Mouse (Mus musculus) forebrain, embryonic 10.5 days (tissue): ENCODE results near the gene Dnah2. TPM values are rescaled to one million over a fixed set of nuclear protein-coding genes. Genes with fewer than 3 reads are reported as not detected.
"Not testable (repeated sequence)": the region's sequence is repeated elsewhere in the genome, so short reads cannot be mapped to it uniquely, and the experiment has no call there.

Source experiments
- DNase-seq: peaks from one replicate; pipeline ENCODE4 v3.0.0-alpha.2; 2017; ENCODE audit warnings: low spot score; ENCODE audit errors: extremely low spot score
- H3K27ac ChIP-seq: fragments of 300-500 bp; sonication (generic); 2 replicates; pipeline ENCODE4 v1.5.1; 2016; ENCODE audit warnings: mild to moderate bottlenecking
- H3K27me3 ChIP-seq: fragments of 300-500 bp; sonication (generic); 2 replicates; pipeline ENCODE4 v1.6.1; 2016; ENCODE audit warnings: mild to moderate bottlenecking; ENCODE audit not compliant: poor library complexity, severe bottlenecking
- H3K36me3 ChIP-seq: fragments of 300-500 bp; sonication (generic); replicated peaks from 2 replicates; pipeline ENCODE4 v1.6.1; 2016; ENCODE audit warnings: mild to moderate bottlenecking, moderate library complexity
- H3K4me1 ChIP-seq: fragments of 300-500 bp; sonication (generic); 2 replicates; pipeline ENCODE4 v1.6.1; 2016
- H3K4me3 ChIP-seq: fragments of 300-500 bp; sonication (generic); 2 replicates; pipeline ENCODE4 v1.5.1; 2016; ENCODE audit warnings: mild to moderate bottlenecking, moderate library complexity
- H3K9me3 ChIP-seq: fragments of 300-500 bp; sonication (generic); 2 replicates; pipeline ENCODE4 v1.6.1; 2016; ENCODE audit warnings: mild to moderate bottlenecking, moderate library complexity
- WGBS: fragments of 180-500 bp; shearing (Covaris S2); methylation state at CpG from one replicate; pipeline ENCODE4 v1.1.7; 2016; 5-methylcytosine and 5-hydroxymethylcytosine counted together
- polyA plus RNA-seq: library from polyadenylated mRNA; unstranded; fragments of >200 nt; fragmentation: Nextera tagmentation; extraction: Ambion mirVana; gene quantifications from 2 replicates; pipeline ENCODE4 v1.2.1, GENCODE M21; 2016

Gene Dnah2
- polyA plus RNA-seq, 1 experiment from 2014 or later: 1.5 TPM

GRCm38 (mm10) chr11:69395634-69396373, 153.1 kb downstream of the Dnah2 start:
- Histone ChIP-seq H3K27ac (peak overlapping the region; percentile 99), H3K4me1 (peaks cover 55% of the 10 kb centered on the region), H3K36me3 (peaks cover 29% of the 10 kb centered on the region), H3K4me3 (peak overlapping the region; percentile 73), H3K27me3 (peaks cover 16% of the 10 kb centered on the region), H3K9me3 (no peaks in the 10 kb centered on the region)
- DNase-seq: peak; percentile 96
- 1% methylated on average over 48 of the region's 48 CpGs for WGBS

GRCm38 (mm10) chr11:69395235-69395633, 153.7 kb downstream of the Dnah2 start, which contains the start of the genes Naa38 and Cyb5d1:
Naa38 (plus strand) TSS chr11:69395487.
Cyb5d1 (minus strand) TSS chr11:69395631.
- under 1% methylated on average over 24 of the region's 24 CpGs for WGBS
- peaks cover 50% of the 10 kb centered on the region for H3K4me1 ChIP-seq

GRCm38 (mm10) chr11:69394591-69395167, 154.2 kb downstream of the Dnah2 start:
- H3K4me3 ChIP-seq: peak overlapping the region; percentile 73
- peaks cover 50% of the 10 kb centered on the region for H3K4me1 ChIP-seq
- H3K36me3 ChIP-seq: peaks cover 18% of the 10 kb centered on the region
- WGBS: 2% methylated on average over 31 of the region's 31 CpGs
- peak; percentile 44 for DNase-seq
- peak overlapping the region; percentile 99 for H3K27ac ChIP-seq
- H3K27me3 ChIP-seq, H3K9me3 ChIP-seq: not testable (repeated sequence)

More at GRCm38 (mm10) chr11:69395235-69395633, 153.7 kb downstream of the Dnah2 start, which contains the start of the genes Naa38 and Cyb5d1:
- H3K27me3 ChIP-seq, H3K9me3 ChIP-seq: not testable (repeated sequence)
- H3K4me3 ChIP-seq: peak within 1 kb of the TSS; percentile 73
- peaks cover 23% of the 10 kb centered on the region for H3K36me3 ChIP-seq
- H3K27ac ChIP-seq: peak within 1 kb of the TSS; percentile 99
- peak; percentile 87 for DNase-seq

GRCm38 (mm10) chr11:69390400-69391034, 158.4 kb downstream of the Dnah2 start:
- H3K27ac ChIP-seq: no peak overlapping the region
- H3K36me3 ChIP-seq: peaks cover 19% of the 10 kb centered on the region
- H3K9me3 ChIP-seq: no peaks in the 10 kb centered on the region
- no peaks in the 10 kb centered on the region for H3K27me3 ChIP-seq
- DNase-seq: peak; percentile 47
- H3K4me1 ChIP-seq: peaks cover 15% of the 10 kb centered on the region
- 52% methylated on average over 10 of the region's 10 CpGs for WGBS
- no peak overlapping the region for H3K4me3 ChIP-seq

- Histone ChIP-seq H3K4me1 (peaks cover 15% of the 10 kb centered on the region), H3K36me3 (peaks cover 19% of the 10 kb centered on the region), H3K4me3 (no peak overlapping the region), H3K27me3 (no peaks in the 10 kb centered on the region), H3K27ac (0 out of 2 replicates have a peak overlapping the region, but pooled peaks have one; percentile 7), H3K9me3 (no peaks in the 10 kb centered on the region)
- WGBS: 65% methylated on average over 14 of the region's 14 CpGs
- no peak for DNase-seq
Measured at GRCm38 (mm10) chr11:69389531-69390399, 159.1 kb downstream of the Dnah2 start.

- H3K4me1 ChIP-seq: peaks cover 9% of the 10 kb centered on the region
- no peaks in the 10 kb centered on the region for H3K27me3 ChIP-seq
- 95% methylated on average over 4 of the region's 4 CpGs for WGBS
Measured at GRCm38 (mm10) chr11:69388680-69389079, 160.2 kb downstream of the Dnah2 start.

GRCm38 (mm10) chr11:69386758-69387157, 162.2 kb downstream of the Dnah2 start:
- Histone ChIP-seq H3K27ac (no peak overlapping the region), H3K27me3 (no peaks in the 10 kb centered on the region), H3K4me3 (no peak overlapping the region), H3K4me1 (peaks cover 9% of the 10 kb centered on the region), H3K9me3 (no peaks in the 10 kb centered on the region), H3K36me3 (peaks cover 15% of the 10 kb centered on the region)
- WGBS: 85% methylated on average over 7 of the region's 7 CpGs
- DNase-seq: no peak

More at GRCm38 (mm10) chr11:69388680-69389079, 160.2 kb downstream of the Dnah2 start:
- Histone ChIP-seq H3K9me3 (no peaks in the 10 kb centered on the region), H3K27ac (no peak overlapping the region), H3K36me3 (peaks cover 19% of the 10 kb centered on the region), H3K4me3 (no peak overlapping the region)
- DNase-seq: no peak

GRCm38 (mm10) chr11:69384979-69385378, 163.9 kb downstream of the Dnah2 start:
- no peak overlapping the region for H3K4me3 ChIP-seq
- H3K36me3 ChIP-seq: peaks cover 11% of the 10 kb centered on the region; the same call in 1 of the 2 replicates
- H3K9me3 ChIP-seq: no peaks in the 10 kb centered on the region
- no peaks in the 10 kb centered on the region for H3K27me3 ChIP-seq
- 84% methylated on average over 6 of the region's 6 CpGs for WGBS
- H3K4me1 ChIP-seq: peaks cover 5% of the 10 kb centered on the region
- DNase-seq: no peak
- H3K27ac ChIP-seq: no peak overlapping the region

GRCm38 (mm10) chr11:69382478-69383105, 166.3 kb downstream of the Dnah2 start:
- no peaks in the 10 kb centered on the region for H3K4me1 ChIP-seq
- WGBS: 70% methylated on average over 10 of the region's 10 CpGs
- no peaks in the 10 kb centered on the region for H3K9me3 ChIP-seq
- no peak overlapping the region for H3K27ac ChIP-seq
- DNase-seq: no peak
- H3K4me3 ChIP-seq: no peak overlapping the region
- no peaks in the 10 kb centered on the region for H3K27me3 ChIP-seq
- peaks cover 16% of the 10 kb centered on the region for H3K36me3 ChIP-seq

- Histone ChIP-seq H3K27me3 (no peaks in the 10 kb centered on the region), H3K4me3 (no peak overlapping the region), H3K9me3 (no peaks in the 10 kb centered on the region), H3K36me3 (peaks cover 19% of the 10 kb centered on the region), H3K4me1 (no peaks in the 10 kb centered on the region), H3K27ac (no peak overlapping the region)
- 85% methylated on average over 6 of the region's 6 CpGs for WGBS
- DNase-seq: no peak
Measured at GRCm38 (mm10) chr11:69381356-69381755, 167.6 kb downstream of the Dnah2 start.

GRCm38 (mm10) chr11:69379600-69379999, 169.3 kb downstream of the Dnah2 start:
- DNase-seq: no peak
- Histone ChIP-seq H3K27me3 (no peaks in the 10 kb centered on the region), H3K27ac (no peak overlapping the region), H3K4me1 (no peaks in the 10 kb centered on the region), H3K4me3 (no peak overlapping the region), H3K9me3 (no peaks in the 10 kb centered on the region), H3K36me3 (peaks cover 28% of the 10 kb centered on the region)
- 87% methylated on average over 3 of the region's 3 CpGs for WGBS

- no peaks in the 10 kb centered on the region for H3K9me3 ChIP-seq
- H3K4me3 ChIP-seq: no peak overlapping the region
- peaks cover 42% of the 10 kb centered on the region for H3K36me3 ChIP-seq
- DNase-seq: no peak
- no peak overlapping the region for H3K27ac ChIP-seq
- 82% methylated on average over 3 of the region's 3 CpGs for WGBS
- H3K4me1 ChIP-seq: no peaks in the 10 kb centered on the region; the same call in 1 of the 2 replicates
- H3K27me3 ChIP-seq: no peaks in the 10 kb centered on the region
Measured at GRCm38 (mm10) chr11:69377766-69378165, 171.1 kb downstream of the Dnah2 start.
